Mouse (Mus musculus) MEL (cell line): ENCODE measurements around the gene Fgfr2. TPM values are rescaled to one million over a fixed set of nuclear protein-coding genes. Genes with fewer than 3 reads are reported as not detected.

Experiments
- DNase-seq: peaks from one replicate; pipeline ENCODE4 v3.0.0; 2011; ENCODE audit warnings: low read depth, low spot score
- H3K27ac ChIP-seq: 2 replicates; pipeline ENCODE4 v1.5.1; 2012; ENCODE audit warnings: low read depth, mild to moderate bottlenecking, control low read depth, low read length, moderate library complexity; ENCODE audit not compliant: control insufficient read depth
- H3K27me3 ChIP-seq, 2 experiments: fragments of 150-350 bp in 1 of 2; sonication (generic) in 1 of 2; 2 replicates each; pipeline ENCODE4 v1.6.1; 2012; ENCODE audit warnings: low read length in 2 of 2, mild to moderate bottlenecking in 2 of 2, improper control_type of control experiment in 1 of 2, moderate library complexity in 1 of 2; ENCODE audit not compliant: insufficient read depth in 2 of 2, control insufficient read depth in 1 of 2
- H3K36me3 ChIP-seq, 2 experiments: 2 replicates each; pipeline ENCODE4 v1.6.1; 2012 to 2014; ENCODE audit warnings: low read length in 2 of 2, improper control_type of control experiment in 1 of 2, inconsistent platforms in 1 of 2, mild to moderate bottlenecking in 1 of 2; ENCODE audit not compliant: insufficient read depth in 2 of 2, control insufficient read depth in 1 of 2
- H3K4me1 ChIP-seq, 2 experiments: fragments of 150-350 bp in 1 of 2; sonication (generic) in 1 of 2; 2 replicates each; pipeline ENCODE4 v1.6.1; 2012; ENCODE audit warnings: low read length in 2 of 2, improper control_type of control experiment in 1 of 2, mild to moderate bottlenecking in 1 of 2; ENCODE audit not compliant: insufficient read depth in 2 of 2, control insufficient read depth in 1 of 2
- H3K4me3 ChIP-seq, 2 experiments: fragments of 150-350 bp in 1 of 2; sonication (generic) in 1 of 2; 2 replicates each; pipeline ENCODE4 v1.5.1; 2012; ENCODE audit warnings: low read depth in 2 of 2, low read length in 2 of 2, mild to moderate bottlenecking in 2 of 2, moderate library complexity in 2 of 2, control low read depth in 1 of 2, improper control_type of control experiment in 1 of 2; ENCODE audit not compliant: control insufficient read depth in 1 of 2, insufficient read depth in 1 of 2
- H3K79me2 ChIP-seq: 2 replicates; pipeline ENCODE4 v1.6.1; 2012; ENCODE audit warnings: mild to moderate bottlenecking, low read length, moderate library complexity; ENCODE audit not compliant: control insufficient read depth, poor library complexity, insufficient read depth
- H3K9ac ChIP-seq: 2 replicates; pipeline ENCODE4 v1.6.1; 2012; ENCODE audit warnings: low read depth, mild to moderate bottlenecking, control low read depth, low read length, moderate library complexity; ENCODE audit not compliant: control insufficient read depth, poor library complexity, severe bottlenecking
- H3K9me3 ChIP-seq: fragments of 150-350 bp; sonication (generic); replicated peaks from 2 replicates; pipeline ENCODE4 v1.6.1; 2012; ENCODE audit warnings: mild to moderate bottlenecking, low read length, improper control_type of control experiment, moderate library complexity; ENCODE audit not compliant: insufficient read depth
- CHD2 ChIP-seq: IDR thresholded peaks from 2 replicates; pipeline ENCODE4 v1.6.1; 2011; ENCODE audit warnings: low read length, improper control_type of control experiment
- CTCF ChIP-seq, 3 experiments: IDR thresholded peaks in 2 of 3; conservative IDR thresholded peaks in 1 of 3; 2 replicates each; pipeline ENCODE4 v1.5.1; 2011 to 2012; ENCODE audit warnings: low read length in 3 of 3, low read depth in 2 of 3, mild to moderate bottlenecking in 2 of 3, improper control_type of control experiment in 1 of 3, inconsistent platforms in 1 of 3, mixed read lengths in 1 of 3, moderate library complexity in 1 of 3; ENCODE audit not compliant: control insufficient read depth in 1 of 3, insufficient read depth in 1 of 3, poor library complexity in 1 of 3, severe bottlenecking in 1 of 3
- E2F4 ChIP-seq: IDR thresholded peaks from 2 replicates; pipeline ENCODE4 v1.6.1; 2011; ENCODE audit warnings: low read depth, low read length, improper control_type of control experiment, borderline replicate concordance
- ELF1 ChIP-seq: IDR thresholded peaks from 2 replicates; pipeline ENCODE4 v1.6.1; 2014; ENCODE audit warnings: low read depth, mild to moderate bottlenecking, inconsistent platforms, low read length, improper control_type of control experiment, moderate library complexity
- GABPA ChIP-seq: IDR thresholded peaks from 2 replicates; pipeline ENCODE4 v1.6.1; 2012; ENCODE audit warnings: low read depth, mild to moderate bottlenecking, inconsistent platforms, low read length, improper control_type of control experiment, moderate library complexity
- HCFC1 ChIP-seq: IDR thresholded peaks from 2 replicates; pipeline ENCODE4 v1.6.1; 2012; ENCODE audit warnings: low read depth, mild to moderate bottlenecking, inconsistent platforms, low read length, improper control_type of control experiment, moderate library complexity
- MAZ ChIP-seq: IDR thresholded peaks from 2 replicates; pipeline ENCODE4 v1.6.1; 2012; ENCODE audit warnings: low read depth, mild to moderate bottlenecking, inconsistent platforms, low read length, improper control_type of control experiment
- MYC ChIP-seq: IDR thresholded peaks from 2 replicates; pipeline ENCODE4 v1.6.1; 2011; ENCODE audit warnings: low read depth, mild to moderate bottlenecking, low read length, improper control_type of control experiment, moderate library complexity
- NELFE ChIP-seq: IDR thresholded peaks from 2 replicates; pipeline ENCODE4 v1.6.1; 2011; ENCODE audit warnings: low read depth, low read length, improper control_type of control experiment
- POLR2AphosphoS2 ChIP-seq: IDR thresholded peaks from 2 replicates; pipeline ENCODE4 v1.6.1; 2011; ENCODE audit warnings: low read length, improper control_type of control experiment
- TAL1 ChIP-seq: IDR thresholded peaks from 2 replicates; pipeline ENCODE4 v1.6.1; 2012; ENCODE audit warnings: mild to moderate bottlenecking, inconsistent platforms, low read length, moderate library complexity, mixed read lengths
- TBP ChIP-seq: IDR thresholded peaks from 2 replicates; pipeline ENCODE4 v1.8.0; 2011; ENCODE audit warnings: low read depth, low read length, improper control_type of control experiment
- TCF12 ChIP-seq: IDR thresholded peaks from 2 replicates; pipeline ENCODE4 v1.6.1; 2014; ENCODE audit warnings: low read depth, mild to moderate bottlenecking, inconsistent platforms, low read length, improper control_type of control experiment, moderate library complexity
- UBTF ChIP-seq: IDR thresholded peaks from 2 replicates; pipeline ENCODE4 v1.6.1; 2012; ENCODE audit warnings: low read depth, mild to moderate bottlenecking, inconsistent platforms, low read length, improper control_type of control experiment, moderate library complexity, borderline replicate concordance; ENCODE audit not compliant: insufficient read depth
- ZC3H11A ChIP-seq: IDR thresholded peaks from 2 replicates; pipeline ENCODE4 v1.6.1; 2012; ENCODE audit warnings: low read depth, mild to moderate bottlenecking, inconsistent platforms, low read length, improper control_type of control experiment
- ZKSCAN1 ChIP-seq: IDR thresholded peaks from 2 replicates; pipeline ENCODE4 v1.6.1; 2012; ENCODE audit warnings: low read depth, mild to moderate bottlenecking, inconsistent platforms, low read length, improper control_type of control experiment, moderate library complexity
- ZNF384 ChIP-seq: IDR thresholded peaks from 2 replicates; pipeline ENCODE4 v1.6.1; 2012; ENCODE audit warnings: low read depth, mild to moderate bottlenecking, inconsistent platforms, low read length, improper control_type of control experiment
- polyA plus RNA-seq, 2 experiments: library from polyadenylated mRNA; stranded (reverse) in 1 of 2; unstranded in 1 of 2; fragments of >175 nt in 1 of 2; fragments of >200 nt in 1 of 2; gene quantifications; 2 replicates each; pipeline versions ENCODE4 v1.2.1 to v1.2.4; 2012; ENCODE audit warnings: low replicate concordance in 2 of 2, low read depth in 1 of 2; ENCODE audit not compliant: insufficient read length in 2 of 2, insufficient read depth in 1 of 2, missing spikeins in 1 of 2
- total RNA-seq: library from RNA; depleted of rRNA; stranded (reverse); fragments of 300-350 nt; gene quantifications from 2 replicates; pipeline ENCODE4 v1.2.3, GENCODE M21; 2012

The Fgfr2 gene
- total and polyA plus RNA-seq, 3 experiments = not detected

GRCm38 (mm10) chr7:131184339-131184738 is 1938.8 kb downstream of the Fgfr2 start:
- Histone ChIP-seq H3K27ac (no peak overlapping the region), H3K36me3 (no peaks in the 10 kb centered on the region)
- no peak for TF ChIP-seq E2F4
- no peak for TF ChIP-seq ZKSCAN1
- no peak for TF ChIP-seq TBP
- TF ChIP-seq UBTF = no peak
- no peak for TF ChIP-seq ZC3H11A
- no peak for TF ChIP-seq NELFE
- TF ChIP-seq MAZ = no peak
- no peak for TF ChIP-seq ELF1
- TF ChIP-seq GABPA = no peak
- no peak for TF ChIP-seq POLR2AphosphoS2
- no peak for TF ChIP-seq CHD2
- TF ChIP-seq ZNF384 = no peak
- no peak for TF ChIP-seq MYC
- TF ChIP-seq, all 39 proteins: peak for 0
- H3K79me2 ChIP-seq = no peaks in the 10 kb centered on the region
- H3K4me1 ChIP-seq = no peaks in the 10 kb centered on the region
- H3K9me3 ChIP-seq = no peaks in the 10 kb centered on the region
- no peak overlapping the region for H3K9ac ChIP-seq
- H3K27me3 ChIP-seq = no peaks in the 10 kb centered on the region
- DNase-seq = no peak
- no peak overlapping the region for H3K4me3 ChIP-seq

GRCm38 (mm10) chr7:131182685-131183084 is 1940.5 kb downstream of the Fgfr2 start:
- Histone ChIP-seq H3K9me3 (no peaks in the 10 kb centered on the region), H3K79me2 (no peaks in the 10 kb centered on the region), H3K36me3 (no peaks in the 10 kb centered on the region), H3K27me3 (no peaks in the 10 kb centered on the region), H3K4me3 (no peak overlapping the region), H3K4me1 (no peaks in the 10 kb centered on the region), H3K9ac (no peak overlapping the region), H3K27ac (no peak overlapping the region)
- DNase-seq = no peak
- no peak for TF ChIP-seq HCFC1
- no peak for TF ChIP-seq TCF12
- no peak for TF ChIP-seq ZNF384
- no peak for TF ChIP-seq E2F4
- TF ChIP-seq TAL1 = no peak
- TF ChIP-seq CTCF (IDR thresholded peaks at IDR 0.05 in 2 of 3, conservative IDR thresholded peaks at IDR 0.05 in 1 of 3; ENCODE audit: control insufficient read depth in 1 of 3, insufficient read depth in 1 of 3, low read depth in 2 of 3, low read length in 3 of 3, poor library complexity in 1 of 3, severe bottlenecking in 1 of 3) = peak in 2 of 3 experiments; percentile 6 to 42; a peak in 3 of 6 replicates
- TF ChIP-seq, all 39 proteins: peak for 1
